Mouse (Mus musculus): Measurements from ENCODE around the gene Ctcfl.

DNA sequence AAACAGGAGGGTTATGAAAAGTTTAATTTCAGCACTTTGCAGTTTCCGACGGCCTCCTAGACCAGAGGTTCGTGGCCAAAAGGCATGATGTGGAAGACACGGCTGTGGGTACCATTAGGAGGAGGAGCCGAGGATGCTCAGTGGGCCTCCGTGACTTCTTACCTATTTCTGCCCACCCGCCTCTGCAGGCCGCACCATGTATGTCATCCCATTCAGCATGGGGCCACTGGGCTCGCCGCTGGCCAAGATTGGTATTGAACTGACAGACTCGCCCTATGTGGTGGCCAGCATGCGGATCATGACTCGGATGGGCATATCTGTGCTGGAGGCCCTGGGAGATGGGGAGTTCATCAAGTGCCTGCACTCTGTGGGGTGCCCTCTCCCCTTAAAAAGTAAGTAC lies 35.2 kb upstream of the Ctcfl start:
- no peak for TF ChIP-seq ZC3H11A (IDR thresholded peaks at IDR 0.05; ENCODE audit: borderline replicate concordance, low read depth, low read length)
- no peak for TF ChIP-seq MAFK (IDR thresholded peaks at IDR 0.05; ENCODE audit: insufficient read depth, low read depth, low read length)
- TF ChIP-seq CHD2 (IDR thresholded peaks at IDR 0.05; ENCODE audit: low read depth, low read length), result no peak
- TF ChIP-seq ZNF384 (IDR thresholded peaks at IDR 0.05; ENCODE audit: low read depth, low read length), result no peak
- no peak for TF ChIP-seq HCFC1 (IDR thresholded peaks at IDR 0.05; ENCODE audit: borderline replicate concordance, insufficient read depth, low read length)
